Mouse (Mus musculus) bone marrow, adult 2 months (tissue): ENCODE results near the gene Irf2bpl.

Experiments
- CTCF ChIP-seq: fragments of 200-500 bp; IDR thresholded peaks from 2 replicates; pipeline ENCODE4 v1.5.1; 2011; ENCODE audit warnings: low read length, control low read depth; ENCODE audit not compliant: control insufficient read depth, insufficient read depth
- POLR2A ChIP-seq: fragments of 200-500 bp; IDR thresholded peaks from 2 replicates; pipeline ENCODE4 v1.6.1; 2011; ENCODE audit warnings: low read depth, mild to moderate bottlenecking, control low read depth, low read length, borderline replicate concordance; ENCODE audit not compliant: control insufficient read depth

GRCm38 (mm10) chr12:86897769-86898273, 13.2 kb upstream of the Irf2bpl start:
- TF ChIP-seq CTCF (no peak), POLR2A (no peak)
